Mouse (Mus musculus) midbrain, embryonic 11.5 days (tissue): ENCODE results near the gene Rapgef3. TPM values are rescaled to one million over a fixed set of nuclear protein-coding genes. Genes with fewer than 3 reads are reported as not detected.

Experiments
- ATAC-seq: fragments of 200-750 bp; cut with Nextera tagmentation; 2 replicates; pipeline ENCODE4 v1.8.0; 2017; ENCODE audit warnings: moderate TSS enrichment, moderate library complexity; ENCODE audit not compliant: low FRiP score
- DNase-seq: peaks from one replicate; pipeline ENCODE4 v3.0.0; 2015; ENCODE audit warnings: low spot score; ENCODE audit errors: missing footprints
- H3K27ac ChIP-seq: fragments of 300-500 bp; sonication (generic); 2 replicates; pipeline ENCODE4 v1.5.1; 2014; ENCODE audit warnings: low read depth, low read length
- H3K27me3 ChIP-seq: fragments of 300-500 bp; sonication (generic); 2 replicates; pipeline ENCODE4 v1.6.1; 2014; ENCODE audit warnings: mild to moderate bottlenecking, low read length, moderate library complexity, mixed read lengths; ENCODE audit not compliant: control insufficient read depth, insufficient read depth
- H3K36me3 ChIP-seq: fragments of 300-500 bp; sonication (generic); 2 replicates; pipeline ENCODE4 v1.6.1; 2014; ENCODE audit warnings: mild to moderate bottlenecking, low read length, moderate library complexity, mixed read lengths; ENCODE audit not compliant: control insufficient read depth, insufficient read depth
- H3K4me1 ChIP-seq: fragments of 300-500 bp; sonication (generic); 2 replicates; pipeline ENCODE4 v1.6.1; 2014; ENCODE audit warnings: low read length; ENCODE audit not compliant: control insufficient read depth, insufficient read depth
- H3K4me2 ChIP-seq: fragments of 300-500 bp; sonication (generic); 2 replicates; pipeline ENCODE4 v1.6.1; 2014; ENCODE audit warnings: mild to moderate bottlenecking, moderate library complexity
- H3K4me3 ChIP-seq: fragments of 300-500 bp; sonication (generic); 2 replicates; pipeline ENCODE4 v1.5.1; 2014; ENCODE audit warnings: low read depth, low read length
- H3K9ac ChIP-seq: fragments of 300-500 bp; sonication (generic); 2 replicates; pipeline ENCODE4 v1.6.1; 2014; ENCODE audit warnings: low read length
- H3K9me3 ChIP-seq: fragments of 300-500 bp; sonication (generic); 2 replicates; pipeline ENCODE4 v1.6.1; 2016; ENCODE audit warnings: low read length; ENCODE audit not compliant: control insufficient read depth
- WGBS: fragments of 180-500 bp; shearing (Covaris S2); extraction: QIAGEN DNeasy Blood & Tissue Kit; methylation state at CpG from one replicate; pipeline ENCODE4 v1.1.7; 2014; 5-methylcytosine and 5-hydroxymethylcytosine counted together
- polyA plus RNA-seq: library from polyadenylated mRNA; unstranded; fragments of >200 nt; fragmentation: Nextera tagmentation; extraction: Ambion mirVana; gene quantifications from 2 replicates; pipeline ENCODE4 v1.2.1, GENCODE M21; 2014

Gene Rapgef3
- polyA plus RNA-seq, 1 experiment from 2014 or later, result 3.0 TPM

DNA sequence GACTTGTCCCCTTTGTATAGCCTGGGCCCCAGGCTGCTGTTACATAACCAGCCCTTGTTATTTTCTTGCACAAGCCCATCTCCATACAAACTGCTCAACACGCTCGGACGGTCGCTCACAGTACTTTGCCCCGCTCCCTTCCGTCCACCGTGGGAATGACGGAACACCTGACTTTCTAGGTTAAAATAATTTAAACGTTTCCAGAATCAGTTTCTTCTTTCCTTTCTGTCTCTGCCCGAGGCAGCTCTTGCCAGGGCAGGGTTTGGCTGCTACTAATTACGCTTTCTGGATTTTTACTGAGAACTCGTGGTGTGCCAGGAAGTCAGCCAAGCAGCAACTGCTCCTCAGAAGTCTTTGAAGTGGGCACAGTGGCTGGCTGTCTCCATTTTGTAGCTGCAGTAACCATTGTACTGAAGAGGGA is 12.8 kb upstream of the Rapgef3 start:
- no peak overlapping the region for H3K4me3 ChIP-seq
- H3K27ac ChIP-seq, result no peak overlapping the region
- WGBS, result 73% methylated on average over 12 of the region's 12 CpGs
- peaks cover 7% of the 10 kb centered on the region for H3K4me1 ChIP-seq
- ATAC-seq (no peak), DNase-seq (no peak)
- peaks cover 4% of the 10 kb centered on the region for H3K27me3 ChIP-seq
- H3K9me3 ChIP-seq, result no peaks in the 10 kb centered on the region
- no peaks in the 10 kb centered on the region for H3K36me3 ChIP-seq
- H3K9ac ChIP-seq, result no peak overlapping the region
- no peak overlapping the region for H3K4me2 ChIP-seq

DNA sequence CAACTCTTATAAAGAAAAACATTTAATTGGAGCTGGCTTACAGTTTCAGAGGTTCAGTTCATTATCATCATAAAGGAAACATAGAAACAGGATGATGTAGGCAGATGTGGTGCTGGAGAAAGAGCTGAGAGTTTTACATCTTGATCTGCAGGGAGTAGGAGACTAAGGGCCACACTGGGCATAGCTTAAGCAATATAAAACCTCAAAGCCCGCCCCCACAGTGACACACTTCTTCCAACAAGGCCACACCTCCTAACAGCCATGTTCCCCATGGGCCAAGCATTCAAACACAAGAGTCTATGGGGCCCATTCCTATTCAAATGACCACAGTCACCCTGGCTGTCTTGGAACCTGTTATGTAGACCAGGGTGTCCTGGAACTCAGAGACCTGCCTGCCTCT is 11.8 kb upstream of the Rapgef3 start:
- DNase-seq, result no peak
- H3K9me3 ChIP-seq, result no peaks in the 10 kb centered on the region
- no peak overlapping the region for H3K9ac ChIP-seq
- WGBS, result 65% methylated on average over 1 of the region's 1 CpGs
- H3K4me3 ChIP-seq, result no peak overlapping the region
- H3K36me3 ChIP-seq, result no peaks in the 10 kb centered on the region
- H3K4me2 ChIP-seq, result no peak overlapping the region
- peaks cover 7% of the 10 kb centered on the region for H3K4me1 ChIP-seq
- H3K27ac ChIP-seq, result no peak overlapping the region
- peaks cover 4% of the 10 kb centered on the region for H3K27me3 ChIP-seq
- no peak for ATAC-seq

DNA sequence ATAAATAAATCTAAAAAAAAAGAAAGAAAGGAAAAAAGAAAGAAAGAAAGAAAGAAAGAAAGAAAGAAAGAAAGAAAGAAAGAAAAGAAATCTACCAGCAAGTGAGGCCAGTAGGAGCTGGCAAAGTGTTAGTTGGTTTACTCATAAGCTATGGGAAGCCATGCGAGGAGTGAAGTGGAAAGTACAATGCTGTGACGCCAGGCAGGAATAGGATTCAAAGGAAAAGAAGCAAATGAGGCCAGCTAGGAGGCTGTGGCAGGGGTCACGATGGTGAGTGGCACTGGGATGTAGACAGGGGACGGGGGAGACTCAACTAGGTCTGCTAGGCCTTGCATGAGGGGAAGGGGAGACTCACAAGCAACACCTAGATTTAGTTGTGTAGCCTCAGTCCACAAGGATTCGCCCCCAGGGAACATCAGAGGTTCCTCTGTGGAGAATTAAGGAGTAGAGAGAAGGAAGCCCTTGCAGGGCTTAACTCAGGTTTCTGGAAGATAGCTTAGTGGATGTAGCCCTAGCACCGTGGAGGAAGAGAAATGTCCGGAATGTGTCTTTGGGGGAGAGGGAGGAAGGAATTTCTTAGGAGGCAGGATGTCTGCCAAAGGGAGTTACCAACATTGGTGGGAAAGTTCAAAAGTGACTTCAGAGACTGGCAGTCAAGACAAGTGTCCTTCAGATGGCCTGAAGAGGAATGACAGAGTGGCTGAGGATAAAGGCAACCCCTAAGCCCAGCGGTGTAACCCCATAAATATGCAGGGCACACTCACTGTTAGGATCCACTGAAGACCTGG is 10.7 kb upstream of the Rapgef3 start, which contains the start of gene Slc48a1:
TSS of gene Slc48a1 (plus strand) at position 210 of the 788 bp plus-strand sequence.
- WGBS, result 75% methylated on average over 8 of the region's 8 CpGs
- ATAC-seq (no peak), DNase-seq (no peak)
- Histone ChIP-seq H3K4me2 (no peak within 1 kb of the TSS), H3K27ac (no peak within 1 kb of the TSS), H3K9ac (no peak within 1 kb of the TSS), H3K9me3 (no peaks in the 10 kb centered on the region), H3K4me1 (peaks cover 7% of the 10 kb centered on the region; the same call in 1 of the 2 replicates), H3K4me3 (no peak within 1 kb of the TSS), H3K36me3 (no peaks in the 10 kb centered on the region), H3K27me3 (peaks cover 4% of the 10 kb centered on the region)

DNA sequence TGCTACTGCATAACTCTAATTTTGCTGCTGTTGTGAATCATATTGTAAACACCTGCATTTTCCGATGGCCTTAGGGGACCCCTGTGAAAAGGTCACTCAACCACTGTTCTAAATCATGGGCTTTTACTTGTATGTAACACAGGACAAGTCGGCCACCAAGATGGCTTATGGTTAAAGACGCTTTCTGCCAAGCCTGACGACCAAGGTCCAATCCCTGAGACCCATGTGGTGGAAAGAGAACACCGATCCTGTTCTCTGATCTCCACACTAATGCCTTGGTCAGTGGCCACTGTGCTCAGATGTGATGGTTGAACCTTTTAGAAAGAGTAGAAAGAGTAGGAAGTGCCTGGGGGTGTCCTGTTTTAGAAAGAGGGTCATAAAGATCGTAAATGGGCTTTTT is 9.1 kb upstream of the Rapgef3 start:
- Histone ChIP-seq H3K4me2 (no peak overlapping the region), H3K9ac (no peak overlapping the region), H3K36me3 (no peaks in the 10 kb centered on the region), H3K9me3 (no peaks in the 10 kb centered on the region), H3K4me3 (no peak overlapping the region), H3K27me3 (no peaks in the 10 kb centered on the region; the same call in 1 of the 2 replicates), H3K4me1 (no peaks in the 10 kb centered on the region; the same call in 1 of the 2 replicates), H3K27ac (no peak overlapping the region)
- ATAC-seq, result no peak
- 84% methylated on average over 6 of the region's 6 CpGs for WGBS
- no peak for DNase-seq

DNA sequence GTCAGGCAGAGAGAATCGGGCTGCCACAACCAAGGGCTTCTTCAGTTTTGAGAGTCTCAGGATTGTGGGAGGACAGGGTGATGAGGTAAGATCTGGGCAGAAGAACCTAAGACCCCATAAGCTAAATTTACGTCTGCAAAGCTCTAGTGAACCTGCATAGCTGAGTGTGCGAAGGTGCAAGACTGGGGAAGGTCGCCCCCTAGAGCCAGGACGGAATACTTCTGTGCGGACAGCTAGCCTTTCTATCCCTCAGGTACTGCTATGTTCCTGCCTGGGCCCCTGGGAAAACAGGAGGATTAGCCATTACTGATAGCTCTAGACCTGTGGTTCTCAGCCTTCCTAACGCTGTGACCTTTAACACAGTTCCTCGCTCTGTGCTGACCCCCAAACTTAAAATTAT is 8.7 kb upstream of the Rapgef3 start:
- no peak overlapping the region for H3K27ac ChIP-seq
- no peak for ATAC-seq
- no peak overlapping the region for H3K9ac ChIP-seq
- H3K4me1 ChIP-seq, result no peaks in the 10 kb centered on the region; the same call in 1 of the 2 replicates
- H3K9me3 ChIP-seq, result no peaks in the 10 kb centered on the region
- H3K4me3 ChIP-seq, result no peak overlapping the region
- WGBS, result 10% methylated on average over 8 of the region's 8 CpGs
- no peak overlapping the region for H3K4me2 ChIP-seq
- DNase-seq, result peak; percentile 92
- H3K27me3 ChIP-seq, result no peaks in the 10 kb centered on the region; the same call in 1 of the 2 replicates
- no peaks in the 10 kb centered on the region for H3K36me3 ChIP-seq

DNA sequence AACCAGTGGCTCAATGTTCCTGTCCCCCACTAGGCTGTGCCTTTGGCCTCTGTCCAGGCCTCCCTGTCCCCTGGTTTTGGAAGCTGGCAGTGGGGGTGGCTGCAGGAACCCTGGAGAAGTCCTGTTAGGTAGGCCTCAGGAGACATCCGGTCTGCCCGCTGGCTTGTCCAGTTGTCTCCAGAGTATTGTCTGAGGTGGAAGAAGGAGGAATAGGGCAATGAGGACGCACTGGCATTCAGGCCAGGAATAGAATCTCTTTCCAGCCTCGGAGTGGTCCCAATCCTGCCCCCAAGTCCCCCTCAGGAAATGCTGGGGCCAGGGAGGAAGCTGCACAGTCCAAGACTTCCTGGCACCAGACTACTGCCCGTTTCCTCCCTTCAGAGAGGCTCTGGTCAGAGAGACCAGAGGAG is 6.2 kb upstream of the Rapgef3 start:
- DNase-seq (no peak), ATAC-seq (no peak)
- Histone ChIP-seq H3K4me1 (no peaks in the 10 kb centered on the region; the same call in 1 of the 2 replicates), H3K9ac (no peak overlapping the region), H3K4me3 (no peak overlapping the region), H3K9me3 (no peaks in the 10 kb centered on the region), H3K27me3 (0 out of 2 replicates have a peak, but pooled peaks cover 3% of the 10 kb centered on the region), H3K36me3 (no peaks in the 10 kb centered on the region), H3K4me2 (no peak overlapping the region), H3K27ac (no peak overlapping the region)
- 80% methylated on average over 5 of the region's 5 CpGs for WGBS

DNA sequence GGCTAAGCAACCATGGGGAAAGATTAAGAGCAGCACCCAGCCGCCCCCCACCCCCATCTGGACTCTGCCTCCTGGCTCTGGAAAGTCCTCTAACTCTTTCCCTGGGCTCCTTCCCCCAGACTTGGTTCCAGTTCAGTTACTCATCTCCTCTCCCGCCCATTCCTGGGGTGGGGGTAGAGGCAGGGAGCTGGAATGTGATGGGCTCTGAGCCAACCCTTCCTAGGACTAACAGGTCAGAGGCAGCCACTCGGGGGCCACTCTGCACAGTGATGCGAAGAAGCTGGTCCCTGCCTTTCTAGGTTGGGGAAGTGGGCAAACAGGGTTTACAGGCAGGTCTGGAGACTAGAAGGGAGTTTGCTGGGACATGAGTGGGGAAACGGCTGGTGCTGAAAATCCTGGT is 5.3 kb upstream of the Rapgef3 start:
- Histone ChIP-seq H3K27ac (no peak overlapping the region), H3K36me3 (no peaks in the 10 kb centered on the region), H3K4me3 (no peak overlapping the region), H3K4me2 (no peak overlapping the region), H3K27me3 (0 out of 2 replicates have a peak, but pooled peaks cover 5% of the 10 kb centered on the region), H3K9me3 (no peaks in the 10 kb centered on the region), H3K4me1 (no peaks in the 10 kb centered on the region; the same call in 1 of the 2 replicates), H3K9ac (no peak overlapping the region)
- no peak for DNase-seq
- 0 out of 2 replicates have a peak, but pooled peaks have one; percentile 33 for ATAC-seq
- WGBS, result 25% methylated on average over 5 of the region's 5 CpGs

DNA sequence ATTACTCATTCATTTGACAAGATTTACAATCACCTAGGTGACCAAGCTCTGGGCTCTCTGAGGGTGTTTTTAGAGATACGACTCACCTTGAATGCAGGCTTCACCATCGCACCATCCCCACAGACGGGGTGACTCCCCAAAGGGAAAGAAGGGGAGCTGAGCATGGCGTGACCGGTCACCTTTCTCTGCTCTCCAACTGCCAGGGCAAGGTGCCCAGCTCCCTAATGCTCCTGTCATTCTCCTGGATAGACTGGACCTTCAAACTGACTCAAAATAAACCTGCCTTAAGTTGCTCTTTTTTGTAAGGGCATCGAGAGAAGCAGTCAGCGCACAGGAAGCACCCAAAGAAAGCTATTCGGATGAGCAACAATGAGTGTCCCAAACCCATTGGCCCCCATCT is 2.5 kb upstream of the Rapgef3 start:
- Histone ChIP-seq H3K4me3 (no peak overlapping the region), H3K9ac (no peak overlapping the region), H3K9me3 (no peaks in the 10 kb centered on the region), H3K36me3 (no peaks in the 10 kb centered on the region), H3K4me1 (peaks cover 19% of the 10 kb centered on the region), H3K27ac (no peak overlapping the region), H3K4me2 (no peak overlapping the region), H3K27me3 (peaks cover 20% of the 10 kb centered on the region)
- DNase-seq (no peak), ATAC-seq (no peak)
- 76% methylated on average over 8 of the region's 8 CpGs for WGBS

DNA sequence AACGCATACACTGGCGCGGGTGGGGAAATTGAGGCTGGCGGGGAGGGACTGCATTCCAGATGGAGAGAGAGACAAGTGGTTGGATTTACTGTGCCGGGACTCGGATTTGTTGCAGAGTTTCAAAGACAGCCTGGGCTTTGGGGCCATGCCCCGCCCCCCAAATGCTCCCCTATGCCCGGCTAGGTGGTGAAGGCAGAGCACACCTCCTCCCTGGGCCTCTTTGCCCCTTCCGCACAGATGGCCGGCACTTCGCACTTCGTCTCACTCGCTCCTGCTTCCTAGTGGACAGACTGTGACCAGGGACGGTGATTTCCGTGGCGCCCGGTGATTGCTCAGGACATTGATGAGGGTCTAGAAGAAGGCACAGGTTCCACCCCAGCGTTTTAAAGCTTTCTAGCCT is 420 bp upstream of the Rapgef3 start:
- peak overlapping the region; percentile 39 for H3K4me3 ChIP-seq
- 1% methylated on average over 18 of the region's 18 CpGs for WGBS

More for the DNA sequence above, 420 bp upstream of the Rapgef3 start:
- ATAC-seq (peak; percentile 31; the same call in 1 of the 2 replicates), DNase-seq (no peak)
- Histone ChIP-seq H3K9ac (peak overlapping the region; percentile 62), H3K36me3 (no peaks in the 10 kb centered on the region), H3K4me1 (peaks cover 19% of the 10 kb centered on the region), H3K4me2 (peak overlapping the region; percentile 93), H3K9me3 (no peaks in the 10 kb centered on the region), H3K27me3 (peaks cover 22% of the 10 kb centered on the region), H3K27ac (no peak overlapping the region)
